Mouse (Mus musculus): Measurements from ENCODE around the gene Zic1. TPM values are rescaled to one million over a fixed set of nuclear protein-coding genes. Genes with fewer than 3 reads are reported as not detected.

Zic1 gene
- polyA plus RNA-seq, 1 experiment from 2014 or later = 0.01 TPM

- Histone ChIP-seq H3K27me3 (ENCODE audit: control insufficient read depth, insufficient read depth, low read depth, low read length) (peaks cover 64% of the 10 kb centered on the region), H3K36me3 (ENCODE audit: control insufficient read depth, insufficient read depth) (no peaks in the 10 kb centered on the region), H3K27ac (ENCODE audit: low read length) (no peak overlapping the region), H3K4me2 (ENCODE audit: low read depth, low read length) (no peak overlapping the region), H3K9me3 (replicated peaks; ENCODE audit: control insufficient read depth, low read length) (no peaks in the 10 kb centered on the region), H3K9ac (ENCODE audit: low read depth, low read length) (no peak overlapping the region), H3K4me1 (ENCODE audit: control insufficient read depth, low read depth, low read length) (no peaks in the 10 kb centered on the region), H3K4me3 (ENCODE audit: low read depth, low read length) (no peak overlapping the region)
- 2% methylated on average over 13 of the region's 13 CpGs for WGBS (ENCODE audit: insufficient replicate concordance)
- ATAC-seq (ENCODE audit: low read depth) = no peak
Measured at GRCm38 (mm10) chr9:91351961-91352411, 13.6 kb downstream of the Zic1 start.

GRCm38 (mm10) chr9:91351361-91351760, 14.2 kb downstream of the Zic1 start:
- Histone ChIP-seq H3K27me3 (ENCODE audit: control insufficient read depth, insufficient read depth, low read depth, low read length) (peaks cover 61% of the 10 kb centered on the region), H3K4me3 (ENCODE audit: low read depth, low read length) (no peak overlapping the region)
- 4% methylated on average over 5 of the region's 5 CpGs for WGBS (ENCODE audit: insufficient replicate concordance)

GRCm38 (mm10) chr9:91350861-91351291, 14.7 kb downstream of the Zic1 start:
- no peak for ATAC-seq (ENCODE audit: low read depth)
- no peak overlapping the region for H3K4me2 ChIP-seq (ENCODE audit: low read depth, low read length)
- WGBS (ENCODE audit: insufficient replicate concordance) = 3% methylated on average over 14 of the region's 14 CpGs
- no peaks in the 10 kb centered on the region for H3K9me3 ChIP-seq (replicated peaks; ENCODE audit: control insufficient read depth, low read length)
- no peak overlapping the region for H3K9ac ChIP-seq (ENCODE audit: low read depth, low read length)
- no peak overlapping the region for H3K4me3 ChIP-seq (ENCODE audit: low read depth, low read length)
- peaks cover 56% of the 10 kb centered on the region for H3K27me3 ChIP-seq (ENCODE audit: control insufficient read depth, insufficient read depth, low read depth, low read length)
- H3K36me3 ChIP-seq (ENCODE audit: control insufficient read depth, insufficient read depth) = no peaks in the 10 kb centered on the region
- no peaks in the 10 kb centered on the region for H3K4me1 ChIP-seq (ENCODE audit: control insufficient read depth, low read depth, low read length)
- no peak overlapping the region for H3K27ac ChIP-seq (ENCODE audit: low read length)

More at GRCm38 (mm10) chr9:91351361-91351760, 14.2 kb downstream of the Zic1 start:
- H3K4me2 ChIP-seq (ENCODE audit: low read depth, low read length) = no peak overlapping the region
- H3K9me3 ChIP-seq (replicated peaks; ENCODE audit: control insufficient read depth, low read length) = no peaks in the 10 kb centered on the region
- H3K9ac ChIP-seq (ENCODE audit: low read depth, low read length) = no peak overlapping the region
- no peak for ATAC-seq (ENCODE audit: low read depth)
- no peaks in the 10 kb centered on the region for H3K36me3 ChIP-seq (ENCODE audit: control insufficient read depth, insufficient read depth)
- no peak overlapping the region for H3K27ac ChIP-seq (ENCODE audit: low read length)
- no peaks in the 10 kb centered on the region for H3K4me1 ChIP-seq (ENCODE audit: control insufficient read depth, low read depth, low read length)

- 1% methylated on average over 16 of the region's 16 CpGs for WGBS (ENCODE audit: insufficient replicate concordance)
- Histone ChIP-seq H3K4me1 (ENCODE audit: control insufficient read depth, low read depth, low read length) (no peaks in the 10 kb centered on the region), H3K36me3 (ENCODE audit: control insufficient read depth, insufficient read depth) (no peaks in the 10 kb centered on the region), H3K9me3 (replicated peaks; ENCODE audit: control insufficient read depth, low read length) (no peaks in the 10 kb centered on the region), H3K27ac (ENCODE audit: low read length) (no peak overlapping the region), H3K4me2 (ENCODE audit: low read depth, low read length) (no peak overlapping the region), H3K9ac (ENCODE audit: low read depth, low read length) (no peak overlapping the region), H3K4me3 (ENCODE audit: low read depth, low read length) (no peak overlapping the region), H3K27me3 (ENCODE audit: control insufficient read depth, insufficient read depth, low read depth, low read length) (peaks cover 50% of the 10 kb centered on the region)
- ATAC-seq (ENCODE audit: low read depth) = no peak
Measured at GRCm38 (mm10) chr9:91350211-91350791, 15.3 kb downstream of the Zic1 start.

GRCm38 (mm10) chr9:91348746-91349145, 16.9 kb downstream of the Zic1 start:
- no peak overlapping the region for H3K27ac ChIP-seq (ENCODE audit: low read length)
- no peak overlapping the region for H3K4me2 ChIP-seq (ENCODE audit: low read depth, low read length)
- peaks cover 35% of the 10 kb centered on the region for H3K27me3 ChIP-seq (ENCODE audit: control insufficient read depth, insufficient read depth, low read depth, low read length)
- 19% methylated on average over 1 of the region's 1 CpGs for WGBS (ENCODE audit: insufficient replicate concordance)
- no peak for ATAC-seq (ENCODE audit: low read depth)
- no peaks in the 10 kb centered on the region for H3K36me3 ChIP-seq (ENCODE audit: control insufficient read depth, insufficient read depth)
- H3K4me3 ChIP-seq (ENCODE audit: low read depth, low read length) = no peak overlapping the region
- no peaks in the 10 kb centered on the region for H3K9me3 ChIP-seq (replicated peaks; ENCODE audit: control insufficient read depth, low read length)
- no peaks in the 10 kb centered on the region for H3K4me1 ChIP-seq (ENCODE audit: control insufficient read depth, low read depth, low read length)
- H3K9ac ChIP-seq (ENCODE audit: low read depth, low read length) = no peak overlapping the region

GRCm38 (mm10) chr9:91347591-91347990, 18.0 kb downstream of the Zic1 start:
- H3K27me3 ChIP-seq (ENCODE audit: control insufficient read depth, insufficient read depth, low read depth, low read length) = peaks cover 25% of the 10 kb centered on the region
- no peak overlapping the region for H3K27ac ChIP-seq (ENCODE audit: low read length)
- H3K36me3 ChIP-seq (ENCODE audit: control insufficient read depth, insufficient read depth) = no peaks in the 10 kb centered on the region
- no peaks in the 10 kb centered on the region for H3K9me3 ChIP-seq (replicated peaks; ENCODE audit: control insufficient read depth, low read length)
- 43% methylated on average over 2 of the region's 2 CpGs for WGBS (ENCODE audit: insufficient replicate concordance)
- no peak overlapping the region for H3K4me2 ChIP-seq (ENCODE audit: low read depth, low read length)
- no peak for ATAC-seq (ENCODE audit: low read depth)
- no peak overlapping the region for H3K4me3 ChIP-seq (ENCODE audit: low read depth, low read length)
- no peak overlapping the region for H3K9ac ChIP-seq (ENCODE audit: low read depth, low read length)
- H3K4me1 ChIP-seq (ENCODE audit: control insufficient read depth, low read depth, low read length) = no peaks in the 10 kb centered on the region

Other genes with a start within 250 kb of the Zic1 start
- gene Zic4, start 3.4 kb downstream of the Zic1 start, polyA plus RNA-seq (2015; fragmentation: Nextera tagmentation; extraction: Ambion mirVana) = not detected in 2 replicates